Mouse (Mus musculus) megakaryocyte-erythroid progenitor cell, adult 5-6 weeks (primary cell): ENCODE measurements around the gene Gipc1. TPM values are rescaled to one million over a fixed set of nuclear protein-coding genes. Genes with fewer than 3 reads are reported as not detected.

Experiments
- ATAC-seq: replicated peaks from 2 replicates; pipeline ENCODE4 v1.8.0; 2016; ENCODE audit warnings: mild to moderate bottlenecking, inconsistent platforms; ENCODE audit not compliant: severe bottlenecking, poor library complexity, low FRiP score, low TSS enrichment
- total RNA-seq, 2 experiments: library from RNA; stranded (forward) in 1 of 2; stranded (reverse) in 1 of 2; fragments of 200-1000, 215-1000 nt in 1 of 2; fragments of >200 nt in 1 of 2; fragmentation: Nextera tagmentation in 1 of 2; gene quantifications; 2 replicates each; pipeline ENCODE4 v1.2.3; 2014 to 2017

Gipc1 gene
- total RNA-seq, 2 experiments from 2014 or later = 6.9 to 15.6 TPM

DNA sequence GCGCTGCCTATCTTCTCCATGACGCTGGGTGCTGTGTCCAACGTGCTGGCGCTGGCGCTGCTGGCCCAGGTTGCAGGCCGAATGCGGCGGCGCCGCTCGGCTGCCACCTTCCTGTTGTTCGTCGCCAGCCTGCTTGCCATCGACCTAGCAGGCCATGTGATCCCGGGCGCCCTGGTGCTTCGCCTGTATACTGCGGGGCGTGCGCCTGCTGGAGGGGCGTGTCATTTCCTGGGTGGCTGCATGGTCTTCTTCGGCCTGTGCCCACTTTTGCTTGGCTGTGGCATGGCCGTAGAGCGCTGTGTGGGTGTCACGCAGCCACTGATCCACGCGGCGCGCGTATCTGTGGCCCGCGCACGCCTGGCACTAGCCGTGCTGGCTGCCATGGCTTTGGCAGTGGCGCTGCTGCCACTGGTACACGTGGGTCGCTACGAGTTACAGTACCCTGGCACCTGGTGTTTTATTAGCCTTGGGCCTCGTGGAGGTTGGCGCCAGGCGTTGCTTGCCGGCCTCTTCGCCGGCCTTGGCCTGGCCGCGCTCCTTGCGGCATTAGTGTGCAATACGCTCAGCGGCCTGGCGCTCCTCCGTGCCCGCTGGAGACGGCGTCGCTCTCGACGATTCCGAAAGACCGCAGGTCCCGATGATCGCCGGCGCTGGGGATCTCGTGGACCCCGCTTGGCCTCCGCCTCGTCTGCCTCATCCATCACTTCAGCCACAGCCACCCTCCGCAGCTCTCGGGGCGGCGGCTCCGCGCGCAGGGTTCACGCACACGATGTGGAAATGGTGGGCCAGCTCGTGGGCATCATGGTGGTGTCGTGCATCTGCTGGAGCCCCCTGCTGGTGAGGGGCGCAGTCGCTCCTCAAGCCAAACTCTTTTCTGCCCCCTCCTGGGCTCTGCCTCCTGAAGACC lies 15.8 kb downstream of the Gipc1 start:
- ATAC-seq = peak; percentile 19

GRCm38 (mm10) chr8:83669013-83669412 lies 16.5 kb downstream of the Gipc1 start:
- ATAC-seq = no peak

GRCm38 (mm10) chr8:83672936-83673335 lies 20.5 kb downstream of the Gipc1 start:
- ATAC-seq = no peak

- ATAC-seq = no peak
Measured at GRCm38 (mm10) chr8:83674497-83674896, 22.0 kb downstream of the Gipc1 start.

GRCm38 (mm10) chr8:83679866-83680265 lies 27.4 kb downstream of the Gipc1 start:
- ATAC-seq = no peak

- no peak for ATAC-seq
Measured at GRCm38 (mm10) chr8:83680603-83681002, 28.1 kb downstream of the Gipc1 start.

DNA sequence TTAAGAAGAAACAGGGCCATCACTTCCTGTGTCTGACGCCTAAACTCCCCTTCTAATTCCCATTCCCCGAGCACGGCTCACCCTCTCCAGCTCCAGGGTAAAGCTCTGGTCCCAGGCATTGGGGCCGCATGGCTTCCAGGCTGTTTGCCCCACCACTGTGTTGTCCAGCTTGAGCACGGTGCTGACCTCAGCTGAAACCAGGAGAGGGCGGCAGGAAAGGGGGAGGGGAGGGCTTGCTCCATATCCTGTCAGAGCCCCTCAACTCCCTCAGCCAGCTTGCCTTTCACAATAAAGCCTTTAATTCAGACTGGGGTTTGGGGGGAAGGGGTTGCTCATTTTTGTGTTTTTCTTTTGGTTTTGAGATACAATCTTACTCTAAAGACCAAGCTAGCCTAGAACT lies 28.6 kb downstream of the Gipc1 start:
- no peak for ATAC-seq

DNA sequence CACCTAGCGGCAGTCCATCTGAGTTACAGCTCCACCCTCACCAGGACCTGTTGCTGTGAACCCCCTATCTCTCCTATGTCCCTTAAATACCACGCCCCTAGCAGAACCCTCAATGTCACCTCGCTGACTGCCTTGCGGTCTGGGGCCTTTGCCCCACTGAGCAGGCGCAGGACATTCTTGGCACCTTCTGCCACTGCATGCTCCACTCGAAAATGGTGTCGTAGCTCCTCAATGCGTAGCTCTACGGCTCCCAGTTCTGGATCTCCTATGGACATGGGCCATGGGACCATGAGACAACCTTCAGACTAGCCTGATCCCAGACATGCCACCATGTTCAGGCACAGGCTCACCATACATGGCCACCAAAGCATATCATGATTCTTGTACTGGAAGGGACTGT lies 32.0 kb downstream of the Gipc1 start:
- no peak for ATAC-seq

- no peak for ATAC-seq
Measured at GRCm38 (mm10) chr8:83689264-83689663, 36.8 kb downstream of the Gipc1 start.

- ATAC-seq = no peak
Measured at GRCm38 (mm10) chr8:83693609-83694236, 41.2 kb downstream of the Gipc1 start.

DNA sequence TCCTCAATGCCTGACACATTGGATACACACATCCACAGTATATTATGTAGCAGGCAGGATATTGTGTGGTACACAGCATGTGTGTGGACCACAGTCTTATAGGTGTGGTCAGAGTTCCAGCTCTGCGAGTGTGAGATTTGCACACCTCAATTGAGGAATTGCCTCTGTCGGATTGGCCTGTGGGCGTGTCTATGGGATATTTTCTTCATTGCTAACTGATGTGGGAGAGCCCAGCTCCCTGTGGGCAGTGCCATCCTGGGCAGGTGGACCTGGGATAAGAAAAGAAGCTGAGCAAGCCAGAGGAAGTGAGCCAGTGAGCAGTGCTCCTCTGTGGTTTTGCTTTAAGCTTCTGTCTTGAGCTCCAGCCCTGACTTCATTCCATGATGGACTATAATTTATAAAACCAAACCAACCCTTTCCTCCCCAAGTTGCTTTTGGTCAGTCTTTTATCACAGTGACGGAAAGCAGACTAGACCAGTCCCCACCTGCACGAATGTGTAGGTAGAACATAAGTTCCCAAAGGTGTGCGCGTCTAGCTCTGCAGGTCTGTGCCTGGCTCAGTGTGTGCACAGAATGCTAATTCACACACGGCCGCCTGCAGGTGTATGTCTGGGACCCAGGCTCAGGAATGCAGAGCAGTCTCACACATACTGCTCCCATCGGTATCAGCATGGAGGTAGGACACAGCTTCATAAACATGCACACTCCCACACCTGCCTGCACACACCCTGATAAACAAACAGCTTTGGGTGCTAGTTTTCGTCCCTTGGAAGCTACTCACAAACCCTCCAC lies 42.1 kb downstream of the Gipc1 start:
- ATAC-seq = no peak

- ATAC-seq = no peak
Measured at GRCm38 (mm10) chr8:83695351-83696106, 43.1 kb downstream of the Gipc1 start.

GRCm38 (mm10) chr8:83697374-83698220 lies 45.1 kb downstream of the Gipc1 start:
- ATAC-seq = 0 out of 2 replicates have a peak, but pooled peaks have one; percentile 5

- peak; percentile 61 for ATAC-seq
Measured at GRCm38 (mm10) chr8:83698291-83698660, 45.8 kb downstream of the Gipc1 start.

DNA sequence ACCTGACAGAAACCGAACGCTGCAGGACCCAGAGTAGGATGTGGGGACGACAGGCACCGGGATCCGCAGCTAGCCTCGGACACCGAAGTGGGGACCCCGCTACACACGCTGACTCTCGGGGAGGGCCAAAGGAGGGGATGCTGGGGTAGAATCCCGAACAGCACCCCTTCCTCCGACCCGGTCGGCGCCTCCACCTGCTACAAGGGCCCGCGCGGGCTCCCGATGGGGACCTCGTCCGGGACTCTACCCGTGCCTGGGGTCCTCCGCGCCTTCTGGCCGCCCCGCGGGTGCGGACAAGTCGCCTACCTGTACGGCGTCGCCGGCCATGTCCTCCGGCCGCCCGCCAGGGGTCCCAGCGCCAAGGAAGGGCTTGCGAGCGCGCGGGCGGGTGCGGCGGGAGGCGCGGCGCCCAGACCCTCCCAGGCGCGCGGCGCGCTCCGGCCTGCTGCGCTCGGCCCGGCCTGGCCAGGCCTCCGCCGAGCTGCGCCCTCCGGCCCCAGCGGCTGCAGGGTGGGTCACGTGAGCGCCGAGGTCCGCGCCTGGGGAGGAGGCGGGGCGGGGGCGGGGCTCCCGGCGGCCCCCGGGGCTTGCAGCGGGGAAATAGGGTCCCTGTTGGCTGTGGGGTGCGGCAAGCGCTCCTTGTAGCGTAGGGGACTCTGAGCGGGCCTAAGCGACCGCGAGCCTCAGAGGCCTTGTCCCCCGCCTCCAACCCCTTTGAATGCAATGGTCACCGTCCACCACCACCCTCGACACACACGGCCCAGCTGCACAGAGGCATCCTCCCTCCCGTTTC lies 46.4 kb downstream of the Gipc1 start, which contains the start of gene Pkn1:
Gene Pkn1, minus strand, starts transcription at position 519 of the 793 bp plus-strand sequence.
- ATAC-seq = peak; percentile 40

DNA sequence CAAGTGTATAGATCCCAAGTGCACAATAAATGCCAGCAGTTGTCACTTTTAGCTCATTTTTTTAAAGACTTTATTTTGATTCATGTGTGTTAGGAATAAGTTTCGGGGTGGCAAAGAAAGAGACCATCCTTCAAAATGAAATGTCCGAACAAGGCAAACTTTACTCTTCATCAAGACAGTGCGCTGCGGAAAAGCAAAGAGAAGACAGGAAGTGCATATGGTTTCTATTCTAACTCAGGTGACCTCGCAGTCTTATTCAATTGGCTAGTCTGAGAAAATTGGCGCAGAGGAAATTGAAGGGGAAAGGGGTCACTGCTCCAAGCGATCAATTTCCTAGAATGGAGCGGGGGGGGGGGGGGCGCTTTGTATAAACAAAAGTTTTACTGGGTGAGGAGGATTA lies 47.1 kb downstream of the Gipc1 start:
- no peak for ATAC-seq

DNA sequence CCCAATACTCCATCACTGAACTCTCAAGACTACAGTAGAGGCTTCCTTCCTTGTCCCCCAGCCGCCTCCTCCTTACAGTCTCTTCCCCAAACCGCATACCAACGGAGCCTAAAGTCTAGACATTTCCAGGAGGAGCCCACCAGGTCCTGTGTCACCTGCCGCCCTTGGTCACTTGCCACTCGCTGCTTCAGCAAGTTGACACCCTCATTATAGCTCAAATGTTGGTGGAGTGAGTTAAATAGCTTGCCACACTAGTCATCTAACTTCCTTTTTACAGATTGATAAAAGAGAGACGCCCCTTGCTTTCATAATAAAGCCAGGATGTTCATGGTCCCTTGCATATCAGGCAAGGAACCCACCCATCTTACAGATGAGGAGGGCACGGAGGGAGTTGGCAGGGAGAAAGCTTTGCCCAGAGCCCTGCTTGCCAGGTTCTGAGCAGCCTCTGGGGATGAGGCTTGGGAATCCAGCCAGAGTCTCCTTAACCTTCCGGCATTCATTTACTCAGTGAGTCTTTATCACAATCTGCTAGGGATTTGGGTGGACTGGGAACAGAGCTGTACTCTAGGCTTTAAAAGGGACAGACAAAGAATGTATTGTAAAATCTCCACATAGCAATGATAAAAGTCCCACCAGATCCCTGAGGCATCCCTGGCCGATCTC lies 48.1 kb downstream of the Gipc1 start:
- no peak for ATAC-seq
